Mouse (Mus musculus) ES-E14 (cell line): ENCODE results near the gene Mpp6.

ENCODE experiments used
- MAFK ChIP-seq: IDR thresholded peaks from 2 replicates; pipeline ENCODE4 v1.6.1; 2014; ENCODE audit warnings: mild to moderate bottlenecking, low read depth, low read length, inconsistent platforms; ENCODE audit not compliant: insufficient read depth
- ZC3H11A ChIP-seq: IDR thresholded peaks from 2 replicates; pipeline ENCODE4 v1.6.1; 2012; ENCODE audit warnings: low read depth, mild to moderate bottlenecking, inconsistent platforms, low read length, borderline replicate concordance

GRCm38 (mm10) chr6:50089333-50089732 lies 20.7 kb upstream of the Mpp6 start:
- TF ChIP-seq ZC3H11A (no peak), MAFK (peak; percentile 72)
